Mouse (Mus musculus): ENCODE measurements around the gene Hsd17b6. TPM values are rescaled to one million over a fixed set of nuclear protein-coding genes. Genes with fewer than 3 reads are reported as not detected.

Hsd17b6 gene
- total and polyA plus RNA-seq, 3 experiments, result 0.08 TPM; not detected in 2

DNA sequence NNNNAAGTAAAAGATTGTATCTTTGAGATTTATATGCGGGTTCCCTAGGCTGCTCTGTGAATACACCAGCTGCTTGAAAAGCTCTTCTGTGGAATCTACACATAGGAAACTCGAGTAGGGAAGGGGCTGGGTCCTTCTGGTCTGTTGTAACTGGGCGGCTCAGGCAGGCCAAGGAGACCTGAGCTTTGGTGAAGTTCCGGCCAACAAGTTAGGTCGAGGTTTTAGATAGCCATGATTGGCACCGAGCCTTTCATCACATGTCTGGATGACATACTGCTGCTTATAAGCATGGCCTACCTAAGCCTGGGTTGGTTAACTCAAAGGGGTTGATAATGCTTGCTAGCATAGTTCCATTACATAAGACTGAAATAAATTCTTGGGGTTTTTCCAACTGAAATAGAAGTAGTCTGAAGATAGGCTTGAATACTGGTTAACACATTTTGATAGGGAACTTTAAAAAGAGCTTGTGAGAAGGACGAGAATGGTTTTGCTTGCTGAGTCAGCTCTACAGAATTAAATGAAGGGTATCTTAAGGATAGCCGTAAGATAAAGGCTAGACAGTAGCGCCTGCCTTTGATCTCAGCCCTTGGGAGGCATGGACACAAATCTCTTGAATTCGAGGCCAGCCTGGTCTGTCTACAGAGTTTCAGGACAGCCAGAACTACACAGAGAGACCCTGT lies 29.5 kb upstream of the Hsd17b6 start:
- dilution Hi-C loops (cut with MboI; ENCODE audit: extremely low pct_ligation_motif_present, extremely low pct_unique_long_range_greater_than_20kb, low sequenced_read_pairs) (no loop called here), in situ Hi-C loops (cut with MboI; ENCODE audit: low pct_ligation_motif_present, low pct_unique_long_range_greater_than_20kb, low sequenced_read_pairs) (no loop called here)

DNA sequence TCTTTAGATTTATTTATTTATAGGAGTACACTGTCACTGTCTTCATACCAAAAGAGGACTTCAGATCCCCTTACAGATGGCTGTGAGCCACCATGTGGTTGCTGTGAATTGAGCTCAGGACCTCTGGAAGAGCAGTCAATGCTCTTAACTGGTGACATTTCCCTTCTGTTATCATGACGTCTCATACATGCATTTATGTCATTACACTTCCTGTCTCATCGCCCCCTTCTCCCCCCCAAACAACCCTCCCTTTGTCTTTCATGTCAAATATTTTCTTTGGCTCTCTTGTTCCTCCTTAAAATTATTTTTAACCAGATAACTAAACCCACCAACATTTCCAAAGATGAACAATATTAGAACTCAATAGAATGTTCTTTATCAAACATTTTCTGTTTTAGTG lies 23.4 kb upstream of the Hsd17b6 start:
- H3K27ac ChIP-seq (ENCODE audit: insufficient read depth, low read depth), result no peak overlapping the region
- no peak for TF ChIP-seq JUND (conservative IDR thresholded peaks at IDR 0.05; ENCODE audit: low read depth, low read length)
- TF ChIP-seq MAZ (IDR thresholded peaks at IDR 0.05; ENCODE audit: low read depth, low read length), result no peak
- TF ChIP-seq ZC3H11A (IDR thresholded peaks at IDR 0.05; ENCODE audit: low read depth, low read length), result no peak
- no peak for TF ChIP-seq MAX (IDR thresholded peaks at IDR 0.05; ENCODE audit: low read length)
- H3K4me1 ChIP-seq (ENCODE audit: control insufficient read depth in 1 of 2, insufficient read depth in 2 of 2), result peaks cover 0 to 5% of the 10 kb centered on the region in 2 experiments; a peak in 1 of 4 replicates
- peaks cover 31 to 57% of the 10 kb centered on the region in 2 experiments for H3K36me3 ChIP-seq (replicated peaks in 1 of 2; ENCODE audit: control insufficient read depth in 1 of 2, insufficient read depth in 1 of 2, low read length in 1 of 2)
- H3K4me2 ChIP-seq (ENCODE audit: insufficient read depth, low read depth, poor library complexity, severe bottlenecking), result no peak overlapping the region
- H3K79me2 ChIP-seq (replicated peaks; ENCODE audit: control insufficient read depth, extremely low read depth, insufficient read depth, poor library complexity, severe bottlenecking), result peaks cover 4% of the 10 kb centered on the region
- no peak overlapping the region for H3K9ac ChIP-seq (ENCODE audit: insufficient read depth, low read depth)
- no peak for DNase-seq (ENCODE audit: extremely low read depth)
- H3K27me3 ChIP-seq (replicated peaks), result no peaks in the 10 kb centered on the region
- H3K4me3 ChIP-seq (replicated peaks in 1 of 3; ENCODE audit: low read depth in 2 of 3, low read length in 2 of 3, poor library complexity in 1 of 3), result no peak overlapping the region
- in situ Hi-C loops (cut with MboI; ENCODE audit: low pct_ligation_motif_present, low pct_unique_long_range_greater_than_20kb, low sequenced_read_pairs), result no loop called here
- dilution Hi-C loops (cut with MboI; ENCODE audit: extremely low pct_ligation_motif_present, extremely low pct_unique_long_range_greater_than_20kb, low sequenced_read_pairs), result no loop called here
- no peaks in the 10 kb centered on the region for H3K9me3 ChIP-seq (replicated peaks; ENCODE audit: low read length)

More for the DNA sequence above, 29.5 kb upstream of the Hsd17b6 start:
- Histone ChIP-seq H3K27ac (ENCODE audit: insufficient read depth, low read depth) (no peak overlapping the region), H3K4me1 (ENCODE audit: control insufficient read depth in 1 of 2, insufficient read depth in 2 of 2) (peaks cover 13 to 45% of the 10 kb centered on the region in 2 experiments), H3K27me3 (replicated peaks) (no peaks in the 10 kb centered on the region), H3K9me3 (replicated peaks; ENCODE audit: low read length) (no peaks in the 10 kb centered on the region), H3K9ac (ENCODE audit: insufficient read depth, low read depth) (peak overlapping the region; percentile 99), H3K79me2 (replicated peaks; ENCODE audit: control insufficient read depth, extremely low read depth, insufficient read depth, poor library complexity, severe bottlenecking) (peaks cover 63% of the 10 kb centered on the region), H3K36me3 (replicated peaks in 1 of 2; ENCODE audit: control insufficient read depth in 1 of 2, insufficient read depth in 1 of 2, low read length in 1 of 2) (peaks cover 30 to 49% of the 10 kb centered on the region in 2 experiments), H3K4me3 (replicated peaks in 1 of 3; ENCODE audit: low read depth in 2 of 3, low read length in 2 of 3, poor library complexity in 1 of 3) (peak overlapping the region; percentile 86 to 99 (median 89)), H3K4me2 (ENCODE audit: insufficient read depth, low read depth, poor library complexity, severe bottlenecking) (peak overlapping the region; percentile 99)
- peak; percentile 65 for DNase-seq (ENCODE audit: extremely low read depth)
- no peak for TF ChIP-seq JUN (IDR thresholded peaks at IDR 0.05; ENCODE audit: insufficient read depth, low read depth, low read length)
- 0 out of 2 replicates have a peak, but pooled peaks have one; percentile 47 for TF ChIP-seq POLR2AphosphoS2 (IDR thresholded peaks at IDR 0.05; ENCODE audit: low read depth, low read length)
- TF ChIP-seq BHLHE40 (IDR thresholded peaks at IDR 0.05; ENCODE audit: low read depth, low read length), result no peak
- TF ChIP-seq EP300 (IDR thresholded peaks at IDR 0.05; ENCODE audit: low read length), result no peak
- TF ChIP-seq ETS1 (conservative IDR thresholded peaks at IDR 0.05; ENCODE audit: low read depth, low read length), result no peak
- peak; percentile 42; the same call in 1 of the 2 replicates for TF ChIP-seq ZMIZ1 (IDR thresholded peaks at IDR 0.05; ENCODE audit: low read depth, low read length)
- no peak for TF ChIP-seq GABPA (IDR thresholded peaks at IDR 0.05; ENCODE audit: insufficient replicate concordance, low read depth, low read length)
- TF ChIP-seq SMC3 (IDR thresholded peaks at IDR 0.05; ENCODE audit: low read depth, low read length), result no peak
- peak; percentile 86 for TF ChIP-seq SIN3A (IDR thresholded peaks at IDR 0.05; ENCODE audit: low read length)
- no peak for TF ChIP-seq E2F4 (IDR thresholded peaks at IDR 0.05; ENCODE audit: insufficient replicate concordance, low read depth, low read length)
- no peak for TF ChIP-seq UBTF (IDR thresholded peaks at IDR 0.05; ENCODE audit: low read depth, low read length)
- no peak for TF ChIP-seq JUND (conservative IDR thresholded peaks at IDR 0.05; ENCODE audit: low read depth, low read length)
- peak; percentile 90 for TF ChIP-seq MAFK (IDR thresholded peaks at IDR 0.05; ENCODE audit: insufficient replicate concordance, low read length)
- 0 out of 2 replicates have a peak, but pooled peaks have one; percentile 58 for TF ChIP-seq MYC (IDR thresholded peaks at IDR 0.05; ENCODE audit: low read depth, low read length)
- TF ChIP-seq ZNF384 (IDR thresholded peaks at IDR 0.05; ENCODE audit: low read depth, low read length), result no peak
- no peak for TF ChIP-seq POLR2A (IDR thresholded peaks at IDR 0.05; ENCODE audit: low read depth, low read length)
- TF ChIP-seq TCF12 (IDR thresholded peaks at IDR 0.05; ENCODE audit: low read depth, low read length), result no peak; the same call in 1 of the 2 replicates
- TF ChIP-seq IRF4 (IDR thresholded peaks at IDR 0.05; ENCODE audit: low read depth, low read length), result no peak
- no peak for TF ChIP-seq CHD1 (IDR thresholded peaks at IDR 0.05; ENCODE audit: low read depth, low read length)
- no peak for TF ChIP-seq ZC3H11A (IDR thresholded peaks at IDR 0.05; ENCODE audit: low read depth, low read length)
- no peak for TF ChIP-seq RAD21 (IDR thresholded peaks at IDR 0.05; ENCODE audit: low read depth, low read length)
- TF ChIP-seq USF1 (IDR thresholded peaks at IDR 0.05; ENCODE audit: low read depth, low read length), result no peak
- no peak for TF ChIP-seq CTCF (conservative IDR thresholded peaks at IDR 0.05 in 1 of 2, IDR thresholded peaks at IDR 0.05 in 1 of 2; ENCODE audit: low read depth in 2 of 2, low read length in 2 of 2)
- TF ChIP-seq MXI1 (IDR thresholded peaks at IDR 0.05; ENCODE audit: low read depth, low read length), result peak; percentile 90
- no peak for TF ChIP-seq RCOR1 (conservative IDR thresholded peaks at IDR 0.05; ENCODE audit: low read depth, low read length)
- peak; percentile 27; the same call in 1 of the 2 replicates for TF ChIP-seq HCFC1 (IDR thresholded peaks at IDR 0.05; ENCODE audit: low read depth, low read length)
- 0 out of 2 replicates have a peak, but pooled peaks have one; percentile 24 for TF ChIP-seq KAT2A (IDR thresholded peaks at IDR 0.05; ENCODE audit: insufficient replicate concordance, low read length)
- TF ChIP-seq MAZ (IDR thresholded peaks at IDR 0.05; ENCODE audit: low read depth, low read length), result no peak
- no peak for TF ChIP-seq ELF1 (IDR thresholded peaks at IDR 0.05; ENCODE audit: low read depth, low read length)
- no peak for TF ChIP-seq PAX5 (IDR thresholded peaks at IDR 0.05; ENCODE audit: low read length)
- 0 out of 2 replicates have a peak, but pooled peaks have one; percentile 37 for TF ChIP-seq NELFE (IDR thresholded peaks at IDR 0.05; ENCODE audit: low read depth, low read length)
- TF ChIP-seq MEF2A (IDR thresholded peaks at IDR 0.05; ENCODE audit: borderline replicate concordance, low read depth, low read length), result peak; percentile 26; the same call in 1 of the 2 replicates
- no peak for TF ChIP-seq USF2 (conservative IDR thresholded peaks at IDR 0.05; ENCODE audit: low read depth, low read length)
- no peak for TF ChIP-seq TBP (conservative IDR thresholded peaks at IDR 0.05; ENCODE audit: low read depth, low read length)
- TF ChIP-seq NRF1 (IDR thresholded peaks at IDR 0.05; ENCODE audit: low read depth, low read length), result no peak
- TF ChIP-seq ZKSCAN1 (IDR thresholded peaks at IDR 0.05; ENCODE audit: borderline replicate concordance, low read depth, low read length), result no peak
- no peak for TF ChIP-seq CHD2 (IDR thresholded peaks at IDR 0.05; ENCODE audit: low read length)
- TF ChIP-seq MAX (IDR thresholded peaks at IDR 0.05; ENCODE audit: low read length), result peak; percentile 62

Measured in CH12.LX (cell line).